Mouse (Mus musculus): ENCODE measurements around the gene Rab11fip5.

Gene Rab11fip5

GRCm38 (mm10) chr6:85373951-85374733 lies at the start of gene Rab11fip5:
Gene Rab11fip5 (minus strand): TSS chr6:85374634.
- POLR2A ChIA-PET, result interaction anchor here (0.5 to 7.8 kb wide), 100 partner anchors 9 to 1098 kb away, joined by 3 to 94 read pairs (median 5); partner anchors contain the start of genes Pradc1 (in 4 of the 4), Cct7 (in 3 of the 4), Spr (in 2 of the 4) and Alms1 (in 1 of the 4)

GRCm38 (mm10) chr6:85423836-85424379 lies 49.5 kb upstream of the Rab11fip5 start, which contains the start of gene Noto:
Gene Noto (plus strand): TSS chr6:85423886.
- CTCF ChIA-PET, result interaction anchor here (0.5 to 2.1 kb wide), 10 partner anchors 13 to 264 kb away, joined by 3 to 13 read pairs (median 3); no protein-coding TSS in a partner anchor
- POLR2A ChIA-PET, result interaction anchor here in 2 of 4 experiments (0.6 to 6.4 kb wide), 15 partner anchors 8 to 133 kb away, joined by 3 to 47 read pairs (median 4); partner anchors contain the start of genes Smyd5 (in 2 of the 2), Cct7 (in 1 of the 2) and Pradc1 (in 1 of the 2)

More at GRCm38 (mm10) chr6:85373951-85374733, at the start of gene Rab11fip5:
- CTCF ChIA-PET, result interaction anchor here (0.5 to 2.1 kb wide), 39 partner anchors 12 to 269 kb away, joined by 3 to 14 read pairs (median 4); partner anchors contain the start of gene Spr (in 1 of the 4)

- ChIA-PET CTCF (interaction anchor here (0.6 to 0.8 kb wide), 4 partner anchors 16 to 401 kb away, joined by 3 to 4 read pairs (median 3); no protein-coding TSS in a partner anchor), POLR2A (interaction anchor here (0.6 to 2.2 kb wide), 12 partner anchors 9 to 849 kb away, joined by 3 to 8 read pairs (median 4); partner anchors contain the start of genes Cct7 (in 2 of the 4), Pradc1 (in 2 of the 4) and Smyd5 (in 1 of the 4))
Observed at GRCm38 (mm10) chr6:85419150-85419549, 44.7 kb upstream of the Rab11fip5 start.

GRCm38 (mm10) chr6:85415829-85416228 lies 41.4 kb upstream of the Rab11fip5 start:
- ChIA-PET CTCF (interaction anchor here in 3 of 4 experiments (0.6 to 1.2 kb wide), 5 partner anchors 16 to 837 kb away, joined by 3 to 8 read pairs (median 3); partner anchors contain the start of gene Pradc1 (in 1 of the 3)), POLR2A (interaction anchor here in 3 of 4 experiments (0.6 to 2.2 kb wide), 6 partner anchors 8 to 144 kb away, joined by 3 to 9 read pairs (median 4); partner anchors contain the start of genes Cct7 (in 1 of the 3), Noto (in 1 of the 3) and Pradc1 (in 1 of the 3))

- CTCF ChIA-PET, result interaction anchor here (0.5 to 3.4 kb wide), 74 partner anchors 10 to 373 kb away, joined by 3 to 44 read pairs (median 4); partner anchors contain the start of genes Rab11fip5 (in 3 of the 4), Noto (in 2 of the 4), Spr (in 2 of the 4) and Emx1 (in 1 of the 4)
- POLR2A ChIA-PET, result interaction anchor here in 3 of 4 experiments (0.6 to 3.5 kb wide), 21 partner anchors 10 to 273 kb away, joined by 3 to 19 read pairs (median 3); partner anchors contain the start of genes Cct7 (in 3 of the 3), Pradc1 (in 3 of the 3), Noto (in 1 of the 3) and Rab11fip5 (in 1 of the 3)
Observed at GRCm38 (mm10) chr6:85410771-85411273, 36.4 kb upstream of the Rab11fip5 start.

- CTCF ChIA-PET, result interaction anchor here (0.6 to 3.4 kb wide), 16 partner anchors 10 to 1134 kb away, joined by 3 to 30 read pairs (median 7); partner anchors contain the start of genes Noto (in 1 of the 4), Rab11fip5 (in 1 of the 4) and Spr (in 1 of the 4)
- POLR2A ChIA-PET, result interaction anchor here in 2 of 4 experiments (1.0 to 3.2 kb wide), 7 partner anchors 8 to 254 kb away, joined by 3 to 14 read pairs (median 4); partner anchors contain the start of genes Cct7 (in 1 of the 2), Noto (in 1 of the 2) and Pradc1 (in 1 of the 2)
Observed at GRCm38 (mm10) chr6:85409003-85409402, 34.6 kb upstream of the Rab11fip5 start.

GRCm38 (mm10) chr6:85403039-85403438 lies 28.6 kb upstream of the Rab11fip5 start:
- ChIA-PET CTCF (interaction anchor here in 2 of 4 experiments (0.6 to 2.6 kb wide), 3 partner anchors 48 to 248 kb away, joined by 3 to 7 read pairs (median 3); no protein-coding TSS in a partner anchor), POLR2A (interaction anchor here in 3 of 4 experiments (0.6 to 1.5 kb wide), 3 partner anchors 28 to 252 kb away, joined by 3 to 4 read pairs (median 4); partner anchors contain the start of genes Cct7 (in 1 of the 3), Pradc1 (in 1 of the 3) and Rab11fip5 (in 1 of the 3))

- ChIA-PET POLR2A (interaction anchor here in 3 of 4 experiments (0.6 to 1.5 kb wide), 5 partner anchors 28 to 251 kb away, joined by 3 to 4 read pairs (median 3); partner anchors contain the start of genes Cct7 (in 2 of the 3), Pradc1 (in 2 of the 3), Rab11fip5 (in 1 of the 3) and Sfxn5 (in 1 of the 3)), CTCF (interaction anchor here in 2 of 4 experiments (0.6 to 1.3 kb wide), 3 partner anchors 10 to 242 kb away, joined by 3 to 4 read pairs (median 3); no protein-coding TSS in a partner anchor)
Observed at GRCm38 (mm10) chr6:85402613-85403012, 28.2 kb upstream of the Rab11fip5 start.

GRCm38 (mm10) chr6:85399715-85400114 lies 25.3 kb upstream of the Rab11fip5 start:
- CTCF ChIA-PET, result interaction anchor here (0.6 to 5.7 kb wide), 21 partner anchors 10 to 245 kb away, joined by 3 to 46 read pairs (median 4); partner anchors contain the start of gene Rab11fip5 (in 2 of the 4)

GRCm38 (mm10) chr6:85397165-85397564 lies 22.7 kb upstream of the Rab11fip5 start:
- ChIA-PET POLR2A (interaction anchor here (0.6 to 3.5 kb wide), 22 partner anchors 9 to 920 kb away, joined by 3 to 11 read pairs (median 4); partner anchors contain the start of genes Pradc1 (in 2 of the 4), Cct7 (in 1 of the 4), Rab11fip5 (in 1 of the 4) and Spr (in 1 of the 4)), CTCF (interaction anchor here (0.6 to 5.7 kb wide), 71 partner anchors 9 to 338 kb away, joined by 3 to 46 read pairs (median 4); partner anchors contain the start of genes Rab11fip5 (in 2 of the 4), Egr4 (in 1 of the 4), Noto (in 1 of the 4) and Sfxn5 (in 1 of the 4))

More at GRCm38 (mm10) chr6:85399715-85400114, 25.3 kb upstream of the Rab11fip5 start:
- POLR2A ChIA-PET, result interaction anchor here in 3 of 4 experiments (0.6 to 1.9 kb wide), 9 partner anchors 8 to 295 kb away, joined by 3 to 6 read pairs (median 3); partner anchors contain the start of genes Cct7 (in 1 of the 3), Pradc1 (in 1 of the 3), Rab11fip5 (in 1 of the 3) and Spr (in 1 of the 3)

GRCm38 (mm10) chr6:85395360-85395759 lies 20.9 kb upstream of the Rab11fip5 start:
- ChIA-PET CTCF (interaction anchor here (0.5 to 5.7 kb wide), 23 partner anchors 9 to 1250 kb away, joined by 3 to 46 read pairs (median 11); partner anchors contain the start of gene Spr (in 1 of the 4)), POLR2A (interaction anchor here in 3 of 4 experiments (0.7 to 3.5 kb wide), 8 partner anchors 12 to 56 kb away, joined by 3 to 11 read pairs (median 5); partner anchors contain the start of genes Rab11fip5 (in 2 of the 3), Cct7 (in 1 of the 3) and Pradc1 (in 1 of the 3))

- POLR2A ChIA-PET, result interaction anchor here (0.5 to 1.7 kb wide), 12 partner anchors 8 to 255 kb away, joined by 3 to 6 read pairs (median 3); partner anchors contain the start of genes Cct7 (in 1 of the 4), Pradc1 (in 1 of the 4) and Spr (in 1 of the 4)
- CTCF ChIA-PET, result interaction anchor here (0.6 to 3.8 kb wide), 27 partner anchors 10 to 1642 kb away, joined by 3 to 19 read pairs (median 7); partner anchors contain the start of genes Rab11fip5 (in 2 of the 4) and Alms1 (in 1 of the 4)
Observed at GRCm38 (mm10) chr6:85391803-85392202, 17.4 kb upstream of the Rab11fip5 start.

- ChIA-PET POLR2A (interaction anchor here (0.6 to 4.4 kb wide), 10 partner anchors 8 to 1159 kb away, joined by 3 to 25 read pairs (median 3); partner anchors contain the start of gene Rab11fip5 (in 2 of the 4)), CTCF (interaction anchor here in 2 of 4 experiments (1.0 to 3.5 kb wide), 7 partner anchors 11 to 252 kb away, joined by 4 to 12 read pairs (median 5); partner anchors contain the start of gene Rab11fip5 (in 1 of the 2))
Observed at GRCm38 (mm10) chr6:85388608-85389007, 14.2 kb upstream of the Rab11fip5 start.

- POLR2A ChIA-PET, result interaction anchor here in 3 of 4 experiments (0.7 to 1.8 kb wide), 5 partner anchors 8 to 69 kb away, joined by 3 to 6 read pairs (median 5); partner anchors contain the start of genes Rab11fip5 (in 2 of the 3) and Pradc1 (in 1 of the 3)
- CTCF ChIA-PET, result interaction anchor here in 2 of 4 experiments (0.6 to 2.6 kb wide), 3 partner anchors 15 to 39 kb away, joined by 3 to 9 read pairs (median 4); no protein-coding TSS in a partner anchor
Observed at GRCm38 (mm10) chr6:85382791-85383190, 8.4 kb upstream of the Rab11fip5 start.

GRCm38 (mm10) chr6:85381648-85382020 lies 7.2 kb upstream of the Rab11fip5 start:
- ChIA-PET POLR2A (interaction anchor here (0.7 to 2.4 kb wide), 20 partner anchors 8 to 94 kb away, joined by 3 to 12 read pairs (median 4); partner anchors contain the start of genes Cct7 (in 2 of the 4) and Pradc1 (in 2 of the 4)), CTCF (interaction anchor here in 2 of 4 experiments (0.5 to 3.2 kb wide), 8 partner anchors 9 to 77 kb away, joined by 3 to 16 read pairs (median 6); no protein-coding TSS in a partner anchor)

Measured in embryonic stem cell, embryonic (primary cell).